Mouse (Mus musculus) olfactory bulb, adult 2 months (tissue): ENCODE measurements around the gene Gm42878.

Source experiments
- CTCF ChIP-seq: fragments of 200-500 bp; IDR thresholded peaks from 2 replicates; pipeline ENCODE4 v1.5.1; 2012; ENCODE audit warnings: low read depth, mild to moderate bottlenecking, low read length, moderate library complexity; ENCODE audit not compliant: insufficient read depth
- POLR2A ChIP-seq: fragments of 200-500 bp; IDR thresholded peaks from 2 replicates; pipeline ENCODE4 v1.6.1; 2012; ENCODE audit warnings: mild to moderate bottlenecking, low read depth, low read length, moderate library complexity; ENCODE audit not compliant: insufficient read depth

DNA sequence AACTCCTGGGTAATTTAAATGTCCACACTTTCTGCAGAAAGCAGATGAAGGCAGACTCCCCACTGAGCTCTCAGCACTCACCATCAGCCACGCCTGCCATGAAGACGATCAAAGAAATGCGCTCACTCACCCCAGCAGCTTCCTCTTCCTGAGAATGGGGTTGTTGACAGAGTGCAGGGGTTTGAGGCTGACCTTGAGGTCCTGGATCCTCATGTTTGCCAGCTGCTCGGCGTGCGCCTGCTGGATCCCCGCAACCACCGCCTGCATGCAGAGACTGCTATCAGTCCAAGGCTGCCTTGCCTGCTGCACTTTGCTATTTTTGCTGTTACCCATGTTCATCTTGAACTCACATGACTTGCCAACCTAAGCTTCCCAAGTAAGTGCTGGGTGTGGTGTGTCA is 18.3 kb downstream of the Gm42878 start:
- TF ChIP-seq POLR2A (no peak), CTCF (no peak)
